Mouse (Mus musculus): ENCODE measurements around the gene Nme7.

DNA sequence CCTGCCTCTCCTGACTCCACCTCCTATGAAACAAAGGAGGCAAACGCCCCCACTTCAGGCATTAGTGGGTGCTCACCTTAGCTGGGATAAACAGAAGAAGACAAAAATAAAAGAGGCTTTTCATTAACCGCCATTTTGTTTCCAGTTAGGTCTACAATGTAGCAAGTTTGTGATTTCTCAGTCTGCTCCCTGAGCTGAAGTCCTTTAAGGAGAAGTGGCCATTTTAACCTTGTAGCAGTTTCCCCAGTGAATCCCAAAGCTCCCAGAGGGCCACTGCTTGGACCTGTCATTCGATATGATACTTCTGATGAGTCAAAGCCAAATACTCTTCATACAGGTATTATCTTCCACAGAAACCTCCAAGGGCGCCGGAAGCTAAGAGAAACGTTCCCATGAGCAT is 143.6 kb downstream of the Nme7 start:
- no peak for TF ChIP-seq CTCF (conservative IDR thresholded peaks at IDR 0.05; ENCODE audit: low read length)
- TF ChIP-seq POU5F1 (IDR thresholded peaks at IDR 0.05; ENCODE audit: borderline replicate concordance, low read length), result no peak

Data from E14TG2a.4 (cell line).